Mouse (Mus musculus) kidney, postnatal 0 days (tissue): Measurements from ENCODE around the gene Runx1. TPM values are rescaled to one million over a fixed set of nuclear protein-coding genes. Genes with fewer than 3 reads are reported as not detected.

Experiments used
- ATAC-seq: fragments of 200-750 bp; cut with Nextera tagmentation; replicated peaks from 2 replicates; pipeline ENCODE4 v1.8.0; 2017; ENCODE audit warnings: low read depth, moderate number of reproducible peaks, moderate TSS enrichment, moderate library complexity; ENCODE audit not compliant: low FRiP score
- DNase-seq: peaks from one replicate; pipeline ENCODE4 v3.0.0-alpha.2; 2016; ENCODE audit warnings: low spot score
- H3K27ac ChIP-seq: fragments of 300-500 bp; sonication (generic); 2 replicates; pipeline ENCODE4 v1.5.1; 2014; ENCODE audit warnings: mild to moderate bottlenecking
- H3K27me3 ChIP-seq: fragments of 300-500 bp; sonication (generic); 2 replicates; pipeline ENCODE4 v1.6.1; 2014; ENCODE audit warnings: low read length, mixed read lengths; ENCODE audit not compliant: insufficient read depth
- H3K36me3 ChIP-seq: fragments of 300-500 bp; sonication (generic); 2 replicates; pipeline ENCODE4 v1.6.1; 2014; ENCODE audit warnings: low read length, mixed read lengths; ENCODE audit not compliant: insufficient read depth
- H3K4me1 ChIP-seq: fragments of 300-500 bp; sonication (generic); replicated peaks from 2 replicates; pipeline ENCODE4 v1.6.1; 2014; ENCODE audit warnings: antibody characterized with exemption, low read length, mixed read lengths; ENCODE audit not compliant: insufficient read depth
- H3K4me2 ChIP-seq: fragments of 300-500 bp; sonication (generic); 2 replicates; pipeline ENCODE4 v1.6.1; 2014; ENCODE audit warnings: mild to moderate bottlenecking, low read length, moderate library complexity, mixed read lengths
- H3K4me3 ChIP-seq: fragments of 300-500 bp; sonication (generic); replicated peaks from 2 replicates; pipeline ENCODE4 v1.5.1; 2014; ENCODE audit warnings: low read depth, low read length
- H3K9ac ChIP-seq: fragments of 300-500 bp; sonication (generic); 2 replicates; pipeline ENCODE4 v1.6.1; 2014; ENCODE audit warnings: low read depth, low read length
- H3K9me3 ChIP-seq: fragments of 300-500 bp; sonication (generic); replicated peaks from 2 replicates; pipeline ENCODE4 v1.6.1; 2016; ENCODE audit warnings: low read length, inconsistent platforms, mixed read lengths
- CTCF ChIP-seq: IDR thresholded peaks from 2 replicates; pipeline ENCODE4 v1.5.1; 2016; ENCODE audit warnings: antibody characterized with exemption, low read depth, mild to moderate bottlenecking, moderate library complexity
- whole genome bisulfite sequencing: fragments of 180-500 bp; shearing (Covaris S2); extraction: QIAGEN DNeasy Blood & Tissue Kit; methylation state at CpG from one replicate; pipeline ENCODE4 v1.1.7; 2014; 5-methylcytosine and 5-hydroxymethylcytosine counted together
- polyA plus RNA-seq: library from polyadenylated mRNA; unstranded; fragments of >200 nt; fragmentation: Nextera tagmentation; extraction: Ambion mirVana; gene quantifications from 2 replicates; pipeline ENCODE4 v1.2.1, GENCODE M21; 2015

Gene Runx1
- polyA plus RNA-seq, 1 experiment from 2014 or later, result 1.6 TPM

DNA sequence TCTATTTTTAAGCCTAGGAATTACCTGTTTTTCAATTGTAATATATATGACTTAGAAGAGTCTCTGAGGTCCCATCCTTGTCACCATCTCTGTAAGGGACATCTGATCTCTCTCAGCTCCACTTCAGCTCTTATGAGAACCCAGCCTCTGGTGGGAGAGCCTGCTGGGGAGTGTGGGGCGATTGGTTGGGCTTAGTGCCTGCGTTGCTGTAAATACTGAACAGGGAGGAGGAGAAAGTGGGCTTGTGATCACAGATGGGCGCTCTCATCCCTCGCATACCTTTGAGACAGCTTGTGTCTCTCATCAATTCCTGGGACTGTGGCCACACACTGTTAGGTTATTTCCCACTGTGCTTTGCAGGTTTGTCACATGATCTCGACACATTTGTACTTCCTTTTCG lies 35.3 kb downstream of the Runx1 start:
- Histone ChIP-seq H3K27ac (no peak overlapping the region), H3K27me3 (no peaks in the 10 kb centered on the region), H3K4me3 (no peak overlapping the region), H3K9me3 (no peaks in the 10 kb centered on the region), H3K36me3 (no peaks in the 10 kb centered on the region), H3K4me2 (no peak overlapping the region), H3K9ac (no peak overlapping the region), H3K4me1 (no peaks in the 10 kb centered on the region)
- no peak for DNase-seq
- TF ChIP-seq CTCF, result no peak
- ATAC-seq, result no peak
- WGBS, result 69% methylated on average over 6 of the region's 6 CpGs

DNA sequence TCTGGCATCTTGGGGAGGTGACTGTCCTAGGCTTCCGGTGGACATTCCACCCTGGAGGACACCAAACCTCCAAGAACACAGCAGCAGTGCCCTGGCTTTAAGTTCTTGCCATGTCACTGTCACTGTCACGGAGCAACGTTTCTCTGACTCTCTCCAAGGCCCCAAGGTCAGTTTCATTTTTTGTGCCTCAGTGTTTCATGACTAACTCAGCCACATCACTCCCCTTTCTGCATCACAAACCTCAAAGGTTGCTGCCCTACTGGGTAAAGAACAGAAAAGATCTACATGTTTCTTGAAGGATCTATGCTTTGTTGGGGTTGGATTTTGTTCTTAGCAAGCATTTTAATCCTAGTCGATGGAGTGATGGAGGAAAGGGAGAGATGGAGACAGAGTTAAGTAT lies 36.1 kb downstream of the Runx1 start:
- H3K4me1 ChIP-seq, result no peaks in the 10 kb centered on the region
- 81% methylated on average over 4 of the region's 4 CpGs for WGBS
- H3K36me3 ChIP-seq, result no peaks in the 10 kb centered on the region
- H3K4me2 ChIP-seq, result no peak overlapping the region
- no peak overlapping the region for H3K9ac ChIP-seq
- no peak overlapping the region for H3K27ac ChIP-seq
- no peak overlapping the region for H3K4me3 ChIP-seq
- H3K9me3 ChIP-seq, result no peaks in the 10 kb centered on the region
- ATAC-seq (no peak), DNase-seq (no peak)
- no peaks in the 10 kb centered on the region for H3K27me3 ChIP-seq
- no peak for TF ChIP-seq CTCF

GRCm38 (mm10) chr16:92788446-92788845 lies 37.5 kb downstream of the Runx1 start:
- no peaks in the 10 kb centered on the region for H3K27me3 ChIP-seq
- TF ChIP-seq CTCF, result no peak
- ATAC-seq (no peak), DNase-seq (no peak)
- 46% methylated on average over 11 of the region's 11 CpGs for WGBS
- no peak overlapping the region for H3K27ac ChIP-seq
- no peak overlapping the region for H3K4me2 ChIP-seq
- H3K9ac ChIP-seq, result no peak overlapping the region
- no peak overlapping the region for H3K4me3 ChIP-seq
- no peaks in the 10 kb centered on the region for H3K36me3 ChIP-seq
- H3K4me1 ChIP-seq, result no peaks in the 10 kb centered on the region
- H3K9me3 ChIP-seq, result no peaks in the 10 kb centered on the region

GRCm38 (mm10) chr16:92786883-92787321 lies 39.0 kb downstream of the Runx1 start:
- Histone ChIP-seq H3K27ac (no peak overlapping the region), H3K9ac (no peak overlapping the region), H3K4me1 (no peaks in the 10 kb centered on the region), H3K4me3 (no peak overlapping the region), H3K4me2 (no peak overlapping the region), H3K9me3 (no peaks in the 10 kb centered on the region), H3K27me3 (no peaks in the 10 kb centered on the region), H3K36me3 (no peaks in the 10 kb centered on the region)
- ATAC-seq (no peak), DNase-seq (peak; percentile 19)
- 41% methylated on average over 5 of the region's 5 CpGs for WGBS
- no peak for TF ChIP-seq CTCF

DNA sequence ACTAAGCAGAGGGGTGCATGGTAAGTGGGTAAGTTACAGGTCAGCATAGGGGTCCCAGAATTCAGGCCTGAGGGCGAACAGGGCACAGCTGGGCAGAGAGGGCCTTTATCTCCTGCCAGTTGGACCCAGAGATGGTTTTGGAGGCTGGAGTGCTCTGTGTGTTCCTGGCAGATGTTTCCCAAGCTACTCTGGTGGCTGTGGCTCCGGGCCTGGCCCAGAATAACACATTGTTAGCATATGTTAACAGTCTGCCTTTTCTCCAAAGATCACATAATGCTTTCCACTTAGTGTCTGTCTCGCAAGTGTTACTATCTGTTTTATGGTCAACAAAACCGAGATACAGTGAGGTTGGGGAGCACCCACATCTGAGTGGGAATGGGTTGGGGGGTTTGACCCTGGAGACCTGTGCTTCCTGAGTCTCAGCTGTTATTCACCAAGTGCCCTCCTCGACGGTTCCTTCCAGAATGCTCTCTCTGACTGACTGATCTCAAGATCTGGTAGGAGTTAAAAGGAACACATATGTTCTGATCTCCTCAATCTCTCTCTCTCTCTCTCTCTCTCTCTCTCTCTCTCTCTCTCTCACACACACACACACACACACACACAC lies 39.6 kb downstream of the Runx1 start:
- no peak for TF ChIP-seq CTCF
- Histone ChIP-seq H3K27ac (no peak overlapping the region), H3K27me3 (no peaks in the 10 kb centered on the region), H3K9me3 (no peaks in the 10 kb centered on the region), H3K9ac (no peak overlapping the region), H3K4me1 (no peaks in the 10 kb centered on the region), H3K4me3 (no peak overlapping the region), H3K36me3 (no peaks in the 10 kb centered on the region), H3K4me2 (no peak overlapping the region)
- DNase-seq, result no peak
- WGBS, result 80% methylated on average over 6 of the region's 6 CpGs
- no peak for ATAC-seq

GRCm38 (mm10) chr16:92783651-92784131 lies 42.3 kb downstream of the Runx1 start:
- DNase-seq (no peak), ATAC-seq (no peak)
- Histone ChIP-seq H3K27me3 (no peaks in the 10 kb centered on the region), H3K4me1 (no peaks in the 10 kb centered on the region), H3K4me3 (no peak overlapping the region), H3K27ac (no peak overlapping the region), H3K9me3 (no peaks in the 10 kb centered on the region), H3K36me3 (no peaks in the 10 kb centered on the region), H3K9ac (no peak overlapping the region), H3K4me2 (no peak overlapping the region)
- 30% methylated on average over 7 of the region's 7 CpGs for WGBS
- no peak for TF ChIP-seq CTCF

GRCm38 (mm10) chr16:92782408-92782807 lies 43.5 kb downstream of the Runx1 start:
- WGBS, result 74% methylated on average over 6 of the region's 6 CpGs

More at GRCm38 (mm10) chr16:92782408-92782807, 43.5 kb downstream of the Runx1 start:
- H3K4me1 ChIP-seq, result no peaks in the 10 kb centered on the region
- ATAC-seq (no peak), DNase-seq (no peak)
- no peak overlapping the region for H3K4me3 ChIP-seq
- H3K9ac ChIP-seq, result no peak overlapping the region
- no peak for TF ChIP-seq CTCF
- no peaks in the 10 kb centered on the region for H3K36me3 ChIP-seq
- H3K4me2 ChIP-seq, result no peak overlapping the region
- H3K27me3 ChIP-seq, result no peaks in the 10 kb centered on the region
- no peak overlapping the region for H3K27ac ChIP-seq
- no peaks in the 10 kb centered on the region for H3K9me3 ChIP-seq
